Mouse (Mus musculus): ENCODE results near the gene Calhm1.

Calhm1 gene

GRCm38 (mm10) chr19:47144154-47144553 lies at the start of gene Calhm1:
TSS of gene Calhm1 (minus strand) at chr19:47144254.
- DNase-seq = no peak

- DNase-seq = no peak
These were observed 48.1 kb upstream of the Calhm1 start for GRCm38 (mm10) chr19:47192158-47192557.

- peak; percentile 82 to 90 for DNase-seq
These were observed 44.6 kb upstream of the Calhm1 start for GRCm38 (mm10) chr19:47188515-47189128.

GRCm38 (mm10) chr19:47186514-47187275 lies 42.6 kb upstream of the Calhm1 start:
- peak; percentile 52 to 61 for DNase-seq

- DNase-seq = no peak
These were observed 40.7 kb upstream of the Calhm1 start for GRCm38 (mm10) chr19:47184736-47185135.

GRCm38 (mm10) chr19:47184221-47184620 lies 40.2 kb upstream of the Calhm1 start:
- DNase-seq = no peak

- DNase-seq = no peak
These were observed 36.0 kb upstream of the Calhm1 start for GRCm38 (mm10) chr19:47180011-47180410.

GRCm38 (mm10) chr19:47179272-47179809 lies 35.3 kb upstream of the Calhm1 start:
- peak; percentile 69 to 74 for DNase-seq

- DNase-seq = peak; percentile 76 to 79
These were observed 34.6 kb upstream of the Calhm1 start, which contains the start of gene Neurl1a for GRCm38 (mm10) chr19:47178431-47179271. TSS of gene Neurl1a (plus strand) at chr19:47178820.

GRCm38 (mm10) chr19:47178001-47178400 lies 33.9 kb upstream of the Calhm1 start:
- DNase-seq = peak; percentile 73 to 80

GRCm38 (mm10) chr19:47176916-47177505 lies 33.0 kb upstream of the Calhm1 start:
- no peak for DNase-seq

- no peak for DNase-seq
These were observed 31.4 kb upstream of the Calhm1 start for GRCm38 (mm10) chr19:47175472-47175871.

- peak; percentile 67 to 70 for DNase-seq
These were observed 30.5 kb upstream of the Calhm1 start for GRCm38 (mm10) chr19:47174515-47174914.

GRCm38 (mm10) chr19:47168793-47169412 lies 24.8 kb upstream of the Calhm1 start:
- peak; percentile 92 to 96 for DNase-seq

GRCm38 (mm10) chr19:47168223-47168622 lies 24.2 kb upstream of the Calhm1 start:
- peak; percentile 28 to 48 for DNase-seq

- DNase-seq = no peak
These were observed 23.7 kb upstream of the Calhm1 start for GRCm38 (mm10) chr19:47167617-47168214.

GRCm38 (mm10) chr19:47166758-47167157 lies 22.7 kb upstream of the Calhm1 start:
- no peak for DNase-seq

- DNase-seq = no peak
These were observed 19.2 kb upstream of the Calhm1 start for GRCm38 (mm10) chr19:47163176-47163744.

- DNase-seq = no peak
These were observed 17.6 kb upstream of the Calhm1 start for GRCm38 (mm10) chr19:47161669-47162068.

- DNase-seq = no peak
These were observed 13.6 kb upstream of the Calhm1 start, which contains the start of gene Calhm3 for GRCm38 (mm10) chr19:47157664-47158063. TSS of gene Calhm3 (minus strand) at chr19:47157764.

- DNase-seq = no peak
These were observed 9.7 kb upstream of the Calhm1 start for GRCm38 (mm10) chr19:47153767-47154166.
